Mouse (Mus musculus): ENCODE results near the gene Dpp6. TPM values are rescaled to one million over a fixed set of nuclear protein-coding genes. Genes with fewer than 3 reads are reported as not detected.

The Dpp6 gene
- polyA plus RNA-seq, 1 experiment from 2014 or later = 0.36 TPM

GRCm38 (mm10) chr5:27679151-27679550 is 862.1 kb downstream of the Dpp6 start:
- H3K36me3 ChIP-seq (ENCODE audit: control insufficient read depth, insufficient read depth, low read length) = no peaks in the 10 kb centered on the region
- no peak overlapping the region for H3K9ac ChIP-seq (ENCODE audit: low read length)
- H3K27ac ChIP-seq (replicated peaks in 1 of 2; ENCODE audit: control insufficient read depth in 1 of 2, insufficient read depth in 1 of 2, low read depth in 2 of 2, low read length in 2 of 2) = no peak overlapping the region
- WGBS = 79% methylated on average over 1 of the region's 1 CpGs
- no peaks in the 10 kb centered on the region for H3K9me3 ChIP-seq (ENCODE audit: control insufficient read depth, low read length)
- H3K4me3 ChIP-seq (ENCODE audit: control insufficient read depth in 1 of 2, insufficient read depth in 1 of 2, low read depth in 1 of 2, low read length in 2 of 2) = no peak overlapping the region
- ATAC-seq (ENCODE audit: insufficient number of reproducible peaks, insufficient read depth, low FRiP score, low read depth) = no peak
- no peak overlapping the region for H3K4me2 ChIP-seq (ENCODE audit: low read length)
- H3K27me3 ChIP-seq (ENCODE audit: control insufficient read depth, insufficient read depth, low read length) = no peaks in the 10 kb centered on the region
- no peaks in the 10 kb centered on the region for H3K4me1 ChIP-seq (ENCODE audit: control insufficient read depth in 2 of 2, insufficient read depth in 2 of 2, low read length in 2 of 2)

- Histone ChIP-seq H3K36me3 (ENCODE audit: control insufficient read depth, insufficient read depth, low read length) (no peaks in the 10 kb centered on the region), H3K27ac (replicated peaks in 1 of 2; ENCODE audit: control insufficient read depth in 1 of 2, insufficient read depth in 1 of 2, low read depth in 2 of 2, low read length in 2 of 2) (no peak overlapping the region), H3K9ac (ENCODE audit: low read length) (no peak overlapping the region), H3K4me3 (ENCODE audit: control insufficient read depth in 1 of 2, insufficient read depth in 1 of 2, low read depth in 1 of 2, low read length in 2 of 2) (no peak overlapping the region), H3K27me3 (ENCODE audit: control insufficient read depth, insufficient read depth, low read length) (no peaks in the 10 kb centered on the region), H3K9me3 (ENCODE audit: control insufficient read depth, low read length) (no peaks in the 10 kb centered on the region), H3K4me2 (ENCODE audit: low read length) (no peak overlapping the region), H3K4me1 (ENCODE audit: control insufficient read depth in 2 of 2, insufficient read depth in 2 of 2, low read length in 2 of 2) (no peaks in the 10 kb centered on the region)
- ATAC-seq (ENCODE audit: insufficient number of reproducible peaks, insufficient read depth, low FRiP score, low read depth) = no peak
- WGBS = 40% methylated on average over 5 of the region's 5 CpGs
Observed at GRCm38 (mm10) chr5:27680476-27680875, 863.5 kb downstream of the Dpp6 start.

GRCm38 (mm10) chr5:27685162-27685561 is 868.2 kb downstream of the Dpp6 start:
- Histone ChIP-seq H3K4me1 (ENCODE audit: control insufficient read depth in 2 of 2, insufficient read depth in 2 of 2, low read length in 2 of 2) (no peaks in the 10 kb centered on the region), H3K27me3 (ENCODE audit: control insufficient read depth, insufficient read depth, low read length) (no peaks in the 10 kb centered on the region)
- 70% methylated on average over 11 of the region's 11 CpGs for WGBS

GRCm38 (mm10) chr5:27685923-27686322 is 868.9 kb downstream of the Dpp6 start:
- no peak for ATAC-seq (ENCODE audit: insufficient number of reproducible peaks, insufficient read depth, low FRiP score, low read depth)

More at GRCm38 (mm10) chr5:27685162-27685561, 868.2 kb downstream of the Dpp6 start:
- H3K36me3 ChIP-seq (ENCODE audit: control insufficient read depth, insufficient read depth, low read length) = no peaks in the 10 kb centered on the region
- no peak overlapping the region for H3K4me3 ChIP-seq (ENCODE audit: control insufficient read depth in 1 of 2, insufficient read depth in 1 of 2, low read depth in 1 of 2, low read length in 2 of 2)
- H3K27ac ChIP-seq (replicated peaks in 1 of 2; ENCODE audit: control insufficient read depth in 1 of 2, insufficient read depth in 1 of 2, low read depth in 2 of 2, low read length in 2 of 2) = no peak overlapping the region
- no peak for ATAC-seq (ENCODE audit: insufficient number of reproducible peaks, insufficient read depth, low FRiP score, low read depth)
- H3K9ac ChIP-seq (ENCODE audit: low read length) = no peak overlapping the region
- H3K9me3 ChIP-seq (ENCODE audit: control insufficient read depth, low read length) = 0 out of 2 replicates have a peak, but pooled peaks cover 2% of the 10 kb centered on the region
- H3K4me2 ChIP-seq (ENCODE audit: low read length) = no peak overlapping the region

GRCm38 (mm10) chr5:27687311-27687710 is 870.3 kb downstream of the Dpp6 start:
- H3K27ac ChIP-seq (replicated peaks in 1 of 2; ENCODE audit: control insufficient read depth in 1 of 2, insufficient read depth in 1 of 2, low read depth in 2 of 2, low read length in 2 of 2) = no peak overlapping the region
- no peak overlapping the region for H3K4me3 ChIP-seq (ENCODE audit: control insufficient read depth in 1 of 2, insufficient read depth in 1 of 2, low read depth in 1 of 2, low read length in 2 of 2)
- 87% methylated on average over 2 of the region's 2 CpGs for WGBS
- no peaks in the 10 kb centered on the region for H3K4me1 ChIP-seq (ENCODE audit: control insufficient read depth in 2 of 2, insufficient read depth in 2 of 2, low read length in 2 of 2)
- no peak overlapping the region for H3K9ac ChIP-seq (ENCODE audit: low read length)
- 0 out of 2 replicates have a peak, but pooled peaks cover 2% of the 10 kb centered on the region for H3K9me3 ChIP-seq (ENCODE audit: control insufficient read depth, low read length)
- H3K36me3 ChIP-seq (ENCODE audit: control insufficient read depth, insufficient read depth, low read length) = no peaks in the 10 kb centered on the region
- H3K27me3 ChIP-seq (ENCODE audit: control insufficient read depth, insufficient read depth, low read length) = no peaks in the 10 kb centered on the region
- no peak for ATAC-seq (ENCODE audit: insufficient number of reproducible peaks, insufficient read depth, low FRiP score, low read depth)
- no peak overlapping the region for H3K4me2 ChIP-seq (ENCODE audit: low read length)

More at GRCm38 (mm10) chr5:27685923-27686322, 868.9 kb downstream of the Dpp6 start:
- Histone ChIP-seq H3K27me3 (ENCODE audit: control insufficient read depth, insufficient read depth, low read length) (no peaks in the 10 kb centered on the region), H3K9me3 (ENCODE audit: control insufficient read depth, low read length) (0 out of 2 replicates have a peak, but pooled peaks cover 2% of the 10 kb centered on the region), H3K4me2 (ENCODE audit: low read length) (no peak overlapping the region), H3K36me3 (ENCODE audit: control insufficient read depth, insufficient read depth, low read length) (no peaks in the 10 kb centered on the region), H3K27ac (replicated peaks in 1 of 2; ENCODE audit: control insufficient read depth in 1 of 2, insufficient read depth in 1 of 2, low read depth in 2 of 2, low read length in 2 of 2) (no peak overlapping the region), H3K9ac (ENCODE audit: low read length) (no peak overlapping the region), H3K4me1 (ENCODE audit: control insufficient read depth in 2 of 2, insufficient read depth in 2 of 2, low read length in 2 of 2) (no peaks in the 10 kb centered on the region), H3K4me3 (ENCODE audit: control insufficient read depth in 1 of 2, insufficient read depth in 1 of 2, low read depth in 1 of 2, low read length in 2 of 2) (no peak overlapping the region)
- WGBS = 62% methylated on average over 3 of the region's 3 CpGs

- Histone ChIP-seq H3K4me1 (ENCODE audit: control insufficient read depth in 2 of 2, insufficient read depth in 2 of 2, low read length in 2 of 2) (no peaks in the 10 kb centered on the region), H3K4me3 (ENCODE audit: control insufficient read depth in 1 of 2, insufficient read depth in 1 of 2, low read depth in 1 of 2, low read length in 2 of 2) (no peak overlapping the region), H3K27me3 (ENCODE audit: control insufficient read depth, insufficient read depth, low read length) (no peaks in the 10 kb centered on the region), H3K4me2 (ENCODE audit: low read length) (no peak overlapping the region), H3K9me3 (ENCODE audit: control insufficient read depth, low read length) (no peaks in the 10 kb centered on the region), H3K9ac (ENCODE audit: low read length) (no peak overlapping the region), H3K36me3 (ENCODE audit: control insufficient read depth, insufficient read depth, low read length) (no peaks in the 10 kb centered on the region), H3K27ac (replicated peaks in 1 of 2; ENCODE audit: control insufficient read depth in 1 of 2, insufficient read depth in 1 of 2, low read depth in 2 of 2, low read length in 2 of 2) (no peak overlapping the region)
- ATAC-seq (ENCODE audit: insufficient number of reproducible peaks, insufficient read depth, low FRiP score, low read depth) = no peak
- WGBS = 86% methylated on average over 6 of the region's 6 CpGs
Observed at GRCm38 (mm10) chr5:27702482-27702881, 885.5 kb downstream of the Dpp6 start.

- Histone ChIP-seq H3K27me3 (ENCODE audit: control insufficient read depth, insufficient read depth, low read length) (no peaks in the 10 kb centered on the region), H3K4me3 (ENCODE audit: control insufficient read depth in 1 of 2, insufficient read depth in 1 of 2, low read depth in 1 of 2, low read length in 2 of 2) (no peak overlapping the region), H3K36me3 (ENCODE audit: control insufficient read depth, insufficient read depth, low read length) (no peaks in the 10 kb centered on the region), H3K27ac (replicated peaks in 1 of 2; ENCODE audit: control insufficient read depth in 1 of 2, insufficient read depth in 1 of 2, low read depth in 2 of 2, low read length in 2 of 2) (no peak overlapping the region), H3K4me2 (ENCODE audit: low read length) (no peak overlapping the region), H3K4me1 (ENCODE audit: control insufficient read depth in 2 of 2, insufficient read depth in 2 of 2, low read length in 2 of 2) (peaks cover 8 to 9% of the 10 kb centered on the region in 2 experiments), H3K9me3 (ENCODE audit: control insufficient read depth, low read length) (no peaks in the 10 kb centered on the region), H3K9ac (ENCODE audit: low read length) (no peak overlapping the region)
- ATAC-seq (ENCODE audit: insufficient number of reproducible peaks, insufficient read depth, low FRiP score, low read depth) = no peak
Observed at GRCm38 (mm10) chr5:27705020-27705419, 888.0 kb downstream of the Dpp6 start.

- Histone ChIP-seq H3K4me3 (ENCODE audit: control insufficient read depth in 1 of 2, insufficient read depth in 1 of 2, low read depth in 1 of 2, low read length in 2 of 2) (no peak overlapping the region), H3K27me3 (ENCODE audit: control insufficient read depth, insufficient read depth, low read length) (no peaks in the 10 kb centered on the region), H3K9me3 (ENCODE audit: control insufficient read depth, low read length) (no peaks in the 10 kb centered on the region), H3K9ac (ENCODE audit: low read length) (no peak overlapping the region), H3K4me2 (ENCODE audit: low read length) (no peak overlapping the region), H3K4me1 (ENCODE audit: control insufficient read depth in 2 of 2, insufficient read depth in 2 of 2, low read length in 2 of 2) (peaks cover 8 to 9% of the 10 kb centered on the region in 2 experiments), H3K27ac (replicated peaks in 1 of 2; ENCODE audit: control insufficient read depth in 1 of 2, insufficient read depth in 1 of 2, low read depth in 2 of 2, low read length in 2 of 2) (no peak overlapping the region), H3K36me3 (ENCODE audit: control insufficient read depth, insufficient read depth, low read length) (no peaks in the 10 kb centered on the region)
- no peak for ATAC-seq (ENCODE audit: insufficient number of reproducible peaks, insufficient read depth, low FRiP score, low read depth)
- 54% methylated on average over 6 of the region's 6 CpGs for WGBS
Observed at GRCm38 (mm10) chr5:27706551-27706950, 889.5 kb downstream of the Dpp6 start.

All from heart, embryonic 14.5 days (tissue).